Mouse (Mus musculus) MEL (cell line): Measurements from ENCODE around the gene Lsamp. TPM values are rescaled to one million over a fixed set of nuclear protein-coding genes. Genes with fewer than 3 reads are reported as not detected.

Experiments used
- DNase-seq: peaks from one replicate; pipeline ENCODE4 v3.0.0; 2011; ENCODE audit warnings: low read depth, low spot score
- H3K27ac ChIP-seq: 2 replicates; pipeline ENCODE4 v1.5.1; 2012; ENCODE audit warnings: low read depth, mild to moderate bottlenecking, control low read depth, low read length, moderate library complexity; ENCODE audit not compliant: control insufficient read depth
- H3K27me3 ChIP-seq, 2 experiments: fragments of 150-350 bp in 1 of 2; sonication (generic) in 1 of 2; 2 replicates each; pipeline ENCODE4 v1.6.1; 2012; ENCODE audit warnings: low read length in 2 of 2, mild to moderate bottlenecking in 2 of 2, improper control_type of control experiment in 1 of 2, moderate library complexity in 1 of 2; ENCODE audit not compliant: insufficient read depth in 2 of 2, control insufficient read depth in 1 of 2
- H3K36me3 ChIP-seq, 2 experiments: 2 replicates each; pipeline ENCODE4 v1.6.1; 2012 to 2014; ENCODE audit warnings: low read length in 2 of 2, improper control_type of control experiment in 1 of 2, inconsistent platforms in 1 of 2, mild to moderate bottlenecking in 1 of 2; ENCODE audit not compliant: insufficient read depth in 2 of 2, control insufficient read depth in 1 of 2
- H3K4me1 ChIP-seq, 2 experiments: fragments of 150-350 bp in 1 of 2; sonication (generic) in 1 of 2; 2 replicates each; pipeline ENCODE4 v1.6.1; 2012; ENCODE audit warnings: low read length in 2 of 2, improper control_type of control experiment in 1 of 2, mild to moderate bottlenecking in 1 of 2; ENCODE audit not compliant: insufficient read depth in 2 of 2, control insufficient read depth in 1 of 2
- H3K4me3 ChIP-seq, 2 experiments: fragments of 150-350 bp in 1 of 2; sonication (generic) in 1 of 2; 2 replicates each; pipeline ENCODE4 v1.5.1; 2012; ENCODE audit warnings: low read depth in 2 of 2, low read length in 2 of 2, mild to moderate bottlenecking in 2 of 2, moderate library complexity in 2 of 2, control low read depth in 1 of 2, improper control_type of control experiment in 1 of 2; ENCODE audit not compliant: control insufficient read depth in 1 of 2, insufficient read depth in 1 of 2
- H3K79me2 ChIP-seq: 2 replicates; pipeline ENCODE4 v1.6.1; 2012; ENCODE audit warnings: mild to moderate bottlenecking, low read length, moderate library complexity; ENCODE audit not compliant: control insufficient read depth, poor library complexity, insufficient read depth
- H3K9ac ChIP-seq: 2 replicates; pipeline ENCODE4 v1.6.1; 2012; ENCODE audit warnings: low read depth, mild to moderate bottlenecking, control low read depth, low read length, moderate library complexity; ENCODE audit not compliant: control insufficient read depth, poor library complexity, severe bottlenecking
- H3K9me3 ChIP-seq: fragments of 150-350 bp; sonication (generic); replicated peaks from 2 replicates; pipeline ENCODE4 v1.6.1; 2012; ENCODE audit warnings: mild to moderate bottlenecking, low read length, improper control_type of control experiment, moderate library complexity; ENCODE audit not compliant: insufficient read depth
- BHLHE40 ChIP-seq: IDR thresholded peaks from 2 replicates; pipeline ENCODE4 v1.6.1; 2012; ENCODE audit warnings: low read depth, mild to moderate bottlenecking, inconsistent platforms, low read length, improper control_type of control experiment, borderline replicate concordance
- CHD1 ChIP-seq: IDR thresholded peaks from 2 replicates; pipeline ENCODE4 v1.6.1; 2012; ENCODE audit warnings: low read depth, mild to moderate bottlenecking, inconsistent platforms, low read length, improper control_type of control experiment
- CHD2 ChIP-seq: IDR thresholded peaks from 2 replicates; pipeline ENCODE4 v1.6.1; 2011; ENCODE audit warnings: low read length, improper control_type of control experiment
- CTCF ChIP-seq, 3 experiments: IDR thresholded peaks in 2 of 3; conservative IDR thresholded peaks in 1 of 3; 2 replicates each; pipeline ENCODE4 v1.5.1; 2011 to 2012; ENCODE audit warnings: low read length in 3 of 3, low read depth in 2 of 3, mild to moderate bottlenecking in 2 of 3, improper control_type of control experiment in 1 of 3, inconsistent platforms in 1 of 3, mixed read lengths in 1 of 3, moderate library complexity in 1 of 3; ENCODE audit not compliant: control insufficient read depth in 1 of 3, insufficient read depth in 1 of 3, poor library complexity in 1 of 3, severe bottlenecking in 1 of 3
- ELF1 ChIP-seq: IDR thresholded peaks from 2 replicates; pipeline ENCODE4 v1.6.1; 2014; ENCODE audit warnings: low read depth, mild to moderate bottlenecking, inconsistent platforms, low read length, improper control_type of control experiment, moderate library complexity
- EP300 ChIP-seq, 2 experiments: IDR thresholded peaks; 2 replicates each; pipeline ENCODE4 v1.6.1; 2011; ENCODE audit warnings: improper control_type of control experiment in 2 of 2, low read length in 2 of 2, low read depth in 1 of 2, mild to moderate bottlenecking in 1 of 2
- ETS1 ChIP-seq: IDR thresholded peaks from 2 replicates; pipeline ENCODE4 v1.6.1; 2012; ENCODE audit warnings: low read depth, mild to moderate bottlenecking, inconsistent platforms, low read length, improper control_type of control experiment, moderate library complexity
- GABPA ChIP-seq: IDR thresholded peaks from 2 replicates; pipeline ENCODE4 v1.6.1; 2012; ENCODE audit warnings: low read depth, mild to moderate bottlenecking, inconsistent platforms, low read length, improper control_type of control experiment, moderate library complexity
- GATA1 ChIP-seq: IDR thresholded peaks from 2 replicates; pipeline ENCODE4 v1.6.1; 2011; ENCODE audit warnings: low read depth, low read length, improper control_type of control experiment
- JUND ChIP-seq: IDR thresholded peaks from 2 replicates; pipeline ENCODE4 v1.6.1; 2011; ENCODE audit warnings: low read depth, mild to moderate bottlenecking, improper control_type of control experiment, low read length
- MAZ ChIP-seq: IDR thresholded peaks from 2 replicates; pipeline ENCODE4 v1.6.1; 2012; ENCODE audit warnings: low read depth, mild to moderate bottlenecking, inconsistent platforms, low read length, improper control_type of control experiment
- MXI1 ChIP-seq: IDR thresholded peaks from 2 replicates; pipeline ENCODE4 v1.6.1; 2011; ENCODE audit warnings: mild to moderate bottlenecking, low read depth, low read length, improper control_type of control experiment
- MYB ChIP-seq: IDR thresholded peaks from 2 replicates; pipeline ENCODE4 v1.6.1; 2011; ENCODE audit warnings: mild to moderate bottlenecking, low read depth, low read length, improper control_type of control experiment
- NELFE ChIP-seq: IDR thresholded peaks from 2 replicates; pipeline ENCODE4 v1.6.1; 2011; ENCODE audit warnings: low read depth, low read length, improper control_type of control experiment
- POLR2AphosphoS2 ChIP-seq: IDR thresholded peaks from 2 replicates; pipeline ENCODE4 v1.6.1; 2011; ENCODE audit warnings: low read length, improper control_type of control experiment
- RCOR1 ChIP-seq: IDR thresholded peaks from 2 replicates; pipeline ENCODE4 v1.6.1; 2012; ENCODE audit warnings: low read depth, mild to moderate bottlenecking, inconsistent platforms, low read length, improper control_type of control experiment
- TAL1 ChIP-seq: IDR thresholded peaks from 2 replicates; pipeline ENCODE4 v1.6.1; 2012; ENCODE audit warnings: mild to moderate bottlenecking, inconsistent platforms, low read length, moderate library complexity, mixed read lengths
- TCF12 ChIP-seq: IDR thresholded peaks from 2 replicates; pipeline ENCODE4 v1.6.1; 2014; ENCODE audit warnings: low read depth, mild to moderate bottlenecking, inconsistent platforms, low read length, improper control_type of control experiment, moderate library complexity
- UBTF ChIP-seq: IDR thresholded peaks from 2 replicates; pipeline ENCODE4 v1.6.1; 2012; ENCODE audit warnings: low read depth, mild to moderate bottlenecking, inconsistent platforms, low read length, improper control_type of control experiment, moderate library complexity, borderline replicate concordance; ENCODE audit not compliant: insufficient read depth
- USF2 ChIP-seq, 2 experiments: IDR thresholded peaks; 2 replicates each; pipeline ENCODE4 v1.6.1; 2011 to 2012; ENCODE audit warnings: improper control_type of control experiment in 2 of 2, low read length in 2 of 2, borderline replicate concordance in 1 of 2, inconsistent platforms in 1 of 2, low read depth in 1 of 2, mild to moderate bottlenecking in 1 of 2; ENCODE audit not compliant: insufficient read depth in 1 of 2
- polyA plus RNA-seq, 2 experiments: library from polyadenylated mRNA; stranded (reverse) in 1 of 2; unstranded in 1 of 2; fragments of >175 nt in 1 of 2; fragments of >200 nt in 1 of 2; gene quantifications; 2 replicates each; pipeline versions ENCODE4 v1.2.1 to v1.2.4; 2012; ENCODE audit warnings: low replicate concordance in 2 of 2, low read depth in 1 of 2; ENCODE audit not compliant: insufficient read length in 2 of 2, insufficient read depth in 1 of 2, missing spikeins in 1 of 2
- total RNA-seq: library from RNA; depleted of rRNA; stranded (reverse); fragments of 300-350 nt; gene quantifications from 2 replicates; pipeline ENCODE4 v1.2.3, GENCODE M21; 2012

Gene Lsamp
- total and polyA plus RNA-seq, 3 experiments: 0.42 TPM; not detected in 2

GRCm38 (mm10) chr16:42152640-42153039, 2168.5 kb downstream of the Lsamp start:
- DNase-seq: no peak
- H3K4me3 ChIP-seq: no peak overlapping the region
- H3K4me1 ChIP-seq: no peaks in the 10 kb centered on the region
- no peaks in the 10 kb centered on the region for H3K27me3 ChIP-seq
- H3K9ac ChIP-seq: no peak overlapping the region
- no peaks in the 10 kb centered on the region for H3K79me2 ChIP-seq
- TF ChIP-seq MXI1: no peak
- TF ChIP-seq BHLHE40: no peak
- TF ChIP-seq GATA1: no peak
- TF ChIP-seq MAZ: no peak
- no peak for TF ChIP-seq CHD1
- no peak for TF ChIP-seq NELFE
- TF ChIP-seq UBTF: no peak
- TF ChIP-seq CTCF (IDR thresholded peaks at IDR 0.05 in 2 of 3, conservative IDR thresholded peaks at IDR 0.05 in 1 of 3; ENCODE audit: control insufficient read depth in 1 of 3, insufficient read depth in 1 of 3, low read depth in 2 of 3, low read length in 3 of 3, poor library complexity in 1 of 3, severe bottlenecking in 1 of 3): no peak
- TF ChIP-seq RCOR1: no peak
- TF ChIP-seq POLR2AphosphoS2: no peak
- no peak for TF ChIP-seq EP300 (IDR thresholded peaks at IDR 0.05; ENCODE audit: low read depth in 1 of 2, low read length in 2 of 2)
- TF ChIP-seq ELF1: no peak
- TF ChIP-seq TAL1: no peak
- no peak for TF ChIP-seq MYB
- H3K9me3 ChIP-seq: no peaks in the 10 kb centered on the region
- H3K27ac ChIP-seq: no peak overlapping the region
- no peaks in the 10 kb centered on the region for H3K36me3 ChIP-seq

DNA sequence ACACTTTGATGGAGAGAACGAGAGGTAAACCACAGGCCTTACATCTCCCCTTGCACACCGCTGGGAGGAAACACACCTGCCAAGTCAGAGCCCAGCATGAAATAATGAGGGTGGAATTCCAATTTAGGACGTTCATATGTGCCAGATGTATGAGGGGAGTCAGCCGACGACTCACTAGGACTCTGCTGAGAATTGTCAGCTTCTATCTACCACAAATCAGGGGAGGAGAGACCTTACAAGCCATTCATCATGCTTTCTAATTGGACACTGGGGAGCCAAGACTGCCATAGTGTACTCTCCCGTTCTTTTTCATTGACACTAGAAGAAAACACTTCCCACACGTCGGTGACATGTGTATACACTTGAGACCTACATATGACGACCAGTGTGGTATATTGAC, 2173.7 kb downstream of the Lsamp start:
- Histone ChIP-seq H3K9me3 (no peaks in the 10 kb centered on the region), H3K27ac (no peak overlapping the region), H3K79me2 (no peaks in the 10 kb centered on the region), H3K27me3 (no peaks in the 10 kb centered on the region), H3K4me3 (no peak overlapping the region), H3K9ac (no peak overlapping the region), H3K36me3 (no peaks in the 10 kb centered on the region), H3K4me1 (no peaks in the 10 kb centered on the region)
- TF ChIP-seq GABPA (no peak), BHLHE40 (no peak), JUND (no peak), MYB (no peak), UBTF (no peak), ETS1 (no peak), TCF12 (no peak), ELF1 (no peak), POLR2AphosphoS2 (no peak), USF2 (IDR thresholded peaks at IDR 0.05; ENCODE audit: borderline replicate concordance in 1 of 2, insufficient read depth in 1 of 2, low read depth in 1 of 2, low read length in 2 of 2) (no peak), CHD2 (no peak)
- no peak for DNase-seq
